Mouse (Mus musculus) brain, adult 2 months (tissue): Measurements from ENCODE around the gene Gdpd2.

Source experiments
- DNase-seq: peaks from one replicate; pipeline ENCODE4 v3.0.0; 2011; ENCODE audit warnings: low read depth, low spot score

Gdpd2 gene

GRCm38 (mm10) chrX:100729665-100730188, at the start of gene Gdpd2:
Gdpd2 (plus strand) TSS chrX:100729873.
- DNase-seq, result peak; percentile 81

- no peak for DNase-seq
Measured at GRCm38 (mm10) chrX:100686527-100686926, 43.1 kb upstream of the Gdpd2 start.

- no peak for DNase-seq
Measured at GRCm38 (mm10) chrX:100687360-100688032, 42.2 kb upstream of the Gdpd2 start.

- DNase-seq, result no peak
Measured at GRCm38 (mm10) chrX:100688033-100688370, 41.7 kb upstream of the Gdpd2 start.

- no peak for DNase-seq
Measured at GRCm38 (mm10) chrX:100696776-100697175, 32.9 kb upstream of the Gdpd2 start.

- DNase-seq, result no peak
Measured at GRCm38 (mm10) chrX:100708032-100708431, 21.6 kb upstream of the Gdpd2 start.

- DNase-seq, result no peak
Measured at GRCm38 (mm10) chrX:100716173-100716572, 13.5 kb upstream of the Gdpd2 start.

GRCm38 (mm10) chrX:100728947-100729346, 726 bp upstream of the Gdpd2 start:
- DNase-seq, result no peak

GRCm38 (mm10) chrX:100730266-100730665, 593 bp downstream of the Gdpd2 start:
- DNase-seq, result no peak

GRCm38 (mm10) chrX:100734359-100734758, 4.7 kb downstream of the Gdpd2 start:
- DNase-seq, result no peak

- DNase-seq, result peak; percentile 80
Measured at GRCm38 (mm10) chrX:100738918-100739317, 9.2 kb downstream of the Gdpd2 start.

- peak; percentile 49 for DNase-seq
Measured at GRCm38 (mm10) chrX:100739443-100739842, 9.8 kb downstream of the Gdpd2 start.

- peak; percentile 63 for DNase-seq
Measured at GRCm38 (mm10) chrX:100740785-100741184, 11.1 kb downstream of the Gdpd2 start.

GRCm38 (mm10) chrX:100741940-100742339, 12.3 kb downstream of the Gdpd2 start:
- DNase-seq, result peak; percentile 85

- DNase-seq, result no peak
Measured at GRCm38 (mm10) chrX:100765855-100766254, 36.2 kb downstream of the Gdpd2 start.

GRCm38 (mm10) chrX:100767181-100767884, 37.7 kb downstream of the Gdpd2 start, which contains the start of gene Dlg3:
Dlg3 (plus strand) TSS chrX:100767722.
- DNase-seq, result peak; percentile 95

- DNase-seq, result no peak
Measured at GRCm38 (mm10) chrX:100767885-100768626, 38.4 kb downstream of the Gdpd2 start.

- peak; percentile 43 for DNase-seq
Measured at GRCm38 (mm10) chrX:100769281-100769680, 39.6 kb downstream of the Gdpd2 start.

GRCm38 (mm10) chrX:100774341-100774811, 44.7 kb downstream of the Gdpd2 start:
- peak; percentile 62 for DNase-seq

- DNase-seq, result no peak
Measured at GRCm38 (mm10) chrX:100775405-100775804, 45.7 kb downstream of the Gdpd2 start.

GRCm38 (mm10) chrX:100776494-100776893, 46.8 kb downstream of the Gdpd2 start:
- DNase-seq, result peak; percentile 82
